Mouse (Mus musculus) layer of hippocampus, adult 2 months (tissue): Measurements from ENCODE around the gene Arhgap31. TPM values are rescaled to one million over a fixed set of nuclear protein-coding genes. Genes with fewer than 3 reads are reported as not detected.

ENCODE experiments used
- DNase-seq, 2 experiments: peaks; one replicate each; pipeline ENCODE4 v3.0.0; 2022; ENCODE audit warnings: low spot score in 2 of 2
- H3K27ac ChIP-seq: fragments of 200-600 bp; 2 replicates; pipeline ENCODE4 v1.8.1; 2022
- H3K4me3 ChIP-seq: fragments of 200-600 bp; 2 replicates; pipeline ENCODE4 v1.8.1; 2022; ENCODE audit warnings: mild to moderate bottlenecking
- CTCF ChIP-seq: fragments of 200-600 bp; conservative IDR thresholded peaks from 2 replicates; pipeline ENCODE4 v1.8.1; 2022; ENCODE audit warnings: antibody characterized with exemption, mild to moderate bottlenecking, moderate library complexity
- total RNA-seq, 2 experiments: library from RNA; stranded (reverse); gene quantifications; 2 replicates each; pipeline ENCODE4 v1.2.3; 2021

The Arhgap31 gene
- total RNA-seq, 2 experiments from 2014 or later: 17.9 to 18.5 TPM

GRCm38 (mm10) chr16:38651306-38651705 is 61.8 kb downstream of the Arhgap31 start:
- DNase-seq: no peak
- Histone ChIP-seq H3K27ac (peak overlapping the region; percentile 56), H3K4me3 (no peak overlapping the region)
- no peak for TF ChIP-seq CTCF

GRCm38 (mm10) chr16:38649431-38649827 is 63.6 kb downstream of the Arhgap31 start:
- H3K27ac ChIP-seq: no peak overlapping the region
- TF ChIP-seq CTCF: no peak
- DNase-seq: no peak
- H3K4me3 ChIP-seq: no peak overlapping the region

GRCm38 (mm10) chr16:38648783-38649430 is 64.2 kb downstream of the Arhgap31 start:
- H3K27ac ChIP-seq: no peak overlapping the region
- TF ChIP-seq CTCF: no peak
- H3K4me3 ChIP-seq: no peak overlapping the region
- no peak for DNase-seq

- Histone ChIP-seq H3K27ac (no peak overlapping the region), H3K4me3 (no peak overlapping the region)
- TF ChIP-seq CTCF: no peak
- DNase-seq: no peak
Observed at GRCm38 (mm10) chr16:38648155-38648554, 64.9 kb downstream of the Arhgap31 start.

- Histone ChIP-seq H3K27ac (no peak overlapping the region), H3K4me3 (no peak overlapping the region)
- no peak for DNase-seq
- TF ChIP-seq CTCF: no peak
Observed at GRCm38 (mm10) chr16:38644455-38644854, 68.6 kb downstream of the Arhgap31 start.

- Histone ChIP-seq H3K4me3 (no peak overlapping the region), H3K27ac (no peak overlapping the region)
- DNase-seq: no peak
- no peak for TF ChIP-seq CTCF
Observed at GRCm38 (mm10) chr16:38637085-38637484, 76.0 kb downstream of the Arhgap31 start.

- DNase-seq: no peak
Observed at GRCm38 (mm10) chr16:38636682-38637081, 76.4 kb downstream of the Arhgap31 start.

GRCm38 (mm10) chr16:38635833-38636390 is 77.2 kb downstream of the Arhgap31 start:
- no peak overlapping the region for H3K27ac ChIP-seq
- DNase-seq: no peak
- H3K4me3 ChIP-seq: no peak overlapping the region
- no peak for TF ChIP-seq CTCF

More at GRCm38 (mm10) chr16:38636682-38637081, 76.4 kb downstream of the Arhgap31 start:
- Histone ChIP-seq H3K27ac (no peak overlapping the region), H3K4me3 (no peak overlapping the region)
- TF ChIP-seq CTCF: no peak

- no peak overlapping the region for H3K27ac ChIP-seq
- no peak overlapping the region for H3K4me3 ChIP-seq
- peak; percentile 16 to 49 for DNase-seq
- peak; percentile 87 for TF ChIP-seq CTCF
Observed at GRCm38 (mm10) chr16:38632147-38632546, 80.9 kb downstream of the Arhgap31 start.

- H3K27ac ChIP-seq: no peak overlapping the region
- TF ChIP-seq CTCF: no peak
- DNase-seq: no peak
- no peak overlapping the region for H3K4me3 ChIP-seq
Observed at GRCm38 (mm10) chr16:38625811-38626369, 87.2 kb downstream of the Arhgap31 start.

- no peak overlapping the region for H3K4me3 ChIP-seq
- no peak overlapping the region for H3K27ac ChIP-seq
- no peak for DNase-seq
- TF ChIP-seq CTCF: no peak
Observed at GRCm38 (mm10) chr16:38625411-38625810, 87.7 kb downstream of the Arhgap31 start.

- Histone ChIP-seq H3K4me3 (no peak overlapping the region), H3K27ac (no peak overlapping the region)
- TF ChIP-seq CTCF: no peak
- no peak for DNase-seq
Observed at GRCm38 (mm10) chr16:38624303-38624702, 88.8 kb downstream of the Arhgap31 start.

GRCm38 (mm10) chr16:38622283-38622682 is 90.8 kb downstream of the Arhgap31 start:
- Histone ChIP-seq H3K27ac (no peak overlapping the region), H3K4me3 (no peak overlapping the region)
- peak in 1 of 2 experiments; percentile 23 for DNase-seq
- peak; percentile 74 for TF ChIP-seq CTCF

GRCm38 (mm10) chr16:38620696-38621450 is 92.2 kb downstream of the Arhgap31 start:
- DNase-seq: no peak
- TF ChIP-seq CTCF: no peak
- no peak overlapping the region for H3K4me3 ChIP-seq
- no peak overlapping the region for H3K27ac ChIP-seq
